Mouse (Mus musculus) heart, embryonic 13.5 days (tissue): ENCODE data around the gene Abcc3. TPM values are rescaled to one million over a fixed set of nuclear protein-coding genes. Genes with fewer than 3 reads are reported as not detected.

Experiments used
- ATAC-seq: fragments of 200-750 bp; cut with Nextera tagmentation; 2 replicates; pipeline ENCODE4 v1.8.0; 2017; ENCODE audit warnings: moderate TSS enrichment; ENCODE audit not compliant: insufficient number of reproducible peaks, low FRiP score, low TSS enrichment; ENCODE audit errors: extremely low read depth
- H3K27ac ChIP-seq: fragments of 300-500 bp; sonication (generic); replicated peaks from 2 replicates; pipeline ENCODE4 v1.5.1; 2015; ENCODE audit warnings: moderate library complexity, mild to moderate bottlenecking, inconsistent platforms
- H3K27me3 ChIP-seq: fragments of 300-500 bp; sonication (generic); replicated peaks from 2 replicates; pipeline ENCODE4 v1.6.1; 2015; ENCODE audit warnings: mild to moderate bottlenecking, inconsistent platforms
- H3K36me3 ChIP-seq: fragments of 300-500 bp; sonication (generic); 2 replicates; pipeline ENCODE4 v1.6.1; 2015; ENCODE audit warnings: mild to moderate bottlenecking, inconsistent platforms
- H3K4me1 ChIP-seq: fragments of 300-500 bp; sonication (generic); 2 replicates; pipeline ENCODE4 v1.6.1; 2015; ENCODE audit warnings: inconsistent platforms
- H3K4me2 ChIP-seq: fragments of 300-500 bp; sonication (generic); 2 replicates; pipeline ENCODE4 v1.6.1; 2015; ENCODE audit warnings: inconsistent platforms, mild to moderate bottlenecking, moderate library complexity
- H3K4me3 ChIP-seq: fragments of 300-500 bp; sonication (generic); 2 replicates; pipeline ENCODE4 v1.5.1; 2015; ENCODE audit warnings: moderate library complexity, mild to moderate bottlenecking, inconsistent platforms
- H3K9ac ChIP-seq: fragments of 300-500 bp; sonication (generic); 2 replicates; pipeline ENCODE4 v1.6.1; 2015; ENCODE audit warnings: inconsistent platforms, mild to moderate bottlenecking, moderate library complexity
- H3K9me3 ChIP-seq: fragments of 300-500 bp; sonication (generic); 2 replicates; pipeline ENCODE4 v1.6.1; 2016; ENCODE audit warnings: inconsistent platforms
- WGBS: fragments of 180-500 bp; shearing (Covaris S2); methylation state at CpG from one replicate; pipeline ENCODE4 v1.1.7; 2015; ENCODE audit warnings: mixed read lengths; 5-methylcytosine and 5-hydroxymethylcytosine counted together
- polyA plus RNA-seq: library from polyadenylated mRNA; unstranded; fragments of >200 nt; fragmentation: Nextera tagmentation; extraction: Ambion mirVana; gene quantifications from 2 replicates; pipeline ENCODE4 v1.2.1, GENCODE M21; 2015

Gene Abcc3
- polyA plus RNA-seq, 1 experiment from 2014 or later, result 1.6 TPM

DNA sequence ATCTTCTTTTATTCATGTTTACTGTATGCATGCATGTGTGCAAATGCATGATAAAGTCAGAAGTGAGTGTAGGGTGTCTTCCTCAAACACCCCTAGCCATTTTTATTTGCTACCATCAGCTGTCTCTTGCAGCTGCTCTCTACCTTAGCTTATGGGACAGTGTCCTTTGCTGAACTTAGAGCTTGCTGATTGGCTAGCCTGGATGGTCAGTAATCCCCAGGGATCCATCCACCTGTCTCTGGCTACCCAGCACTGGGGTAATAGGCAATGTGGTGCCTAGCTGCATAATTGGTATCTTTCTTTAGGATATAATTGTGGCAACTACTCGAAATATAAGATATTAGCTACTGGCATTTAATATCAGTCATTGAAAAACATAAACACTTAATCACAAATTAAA is 80.1 kb downstream of the Abcc3 start:
- no peak for ATAC-seq
- Histone ChIP-seq H3K27ac (no peak overlapping the region), H3K4me3 (no peak overlapping the region), H3K4me2 (no peak overlapping the region), H3K27me3 (no peaks in the 10 kb centered on the region), H3K4me1 (peaks cover 64% of the 10 kb centered on the region), H3K9ac (no peak overlapping the region), H3K36me3 (peaks cover 25% of the 10 kb centered on the region), H3K9me3 (no peaks in the 10 kb centered on the region)
- whole genome bisulfite sequencing, result 76% methylated on average over 1 of the region's 1 CpGs

- no peaks in the 10 kb centered on the region for H3K27me3 ChIP-seq
- H3K9ac ChIP-seq, result no peak overlapping the region
- no peaks in the 10 kb centered on the region; the same call in 1 of the 2 replicates for H3K4me1 ChIP-seq
- no peaks in the 10 kb centered on the region for H3K9me3 ChIP-seq
- no peak overlapping the region for H3K27ac ChIP-seq
- no peak overlapping the region for H3K4me2 ChIP-seq
- ATAC-seq, result no peak
- peaks cover 93% of the 10 kb centered on the region for H3K36me3 ChIP-seq
- H3K4me3 ChIP-seq, result no peak overlapping the region
- 73% methylated on average over 9 of the region's 9 CpGs for WGBS
These were observed 97.6 kb downstream of the Abcc3 start for GRCm38 (mm10) chr11:94294996-94295845.

Other genes starting within 250 kb of the Abcc3 start
- gene Tob1, start 181.5 kb downstream of the Abcc3 start, polyA plus RNA-seq, result 26.1 and 29.9 TPM in 2 replicates
- gene Wfikkn2, start 147.0 kb downstream of the Abcc3 start, polyA plus RNA-seq, result 2.0 and 2.2 TPM in 2 replicates
- 0.20 TPM in 1 of 2 replicates, not detected in the other for gene Gm21885, start 111.1 kb downstream of the Abcc3 start, polyA plus RNA-seq
- 68.5 and 70.2 TPM in 2 replicates for gene Luc7l3, start 71.0 kb downstream of the Abcc3 start, polyA plus RNA-seq
- gene Ankrd40, start 65.0 kb downstream of the Abcc3 start, polyA plus RNA-seq, result 14.6 and 19.5 TPM in 2 replicates
- 3.4 and 5.8 TPM in 2 replicates for gene Cacna1g, start 81.2 kb upstream of the Abcc3 start, polyA plus RNA-seq
- 0.45 and 0.47 TPM in 2 replicates for gene Spata20, start 93.2 kb upstream of the Abcc3 start, polyA plus RNA-seq
- gene Epn3, start 107.0 kb upstream of the Abcc3 start, polyA plus RNA-seq, result 11.8 and 12.5 TPM in 2 replicates
- 5.6 and 6.8 TPM in 2 replicates for gene Mycbpap, start 128.7 kb upstream of the Abcc3 start, polyA plus RNA-seq
- gene Rsad1, start 156.3 kb upstream of the Abcc3 start, polyA plus RNA-seq, result 4.8 and 5.3 TPM in 2 replicates
- 0.34 and 0.39 TPM in 2 replicates for gene Chad, start 172.1 kb upstream of the Abcc3 start, polyA plus RNA-seq
- gene Acsf2, start 208.9 kb upstream of the Abcc3 start, polyA plus RNA-seq, result 2.8 and 3.1 TPM in 2 replicates
- 143 and 147 TPM in 2 replicates for gene Lrrc59, start 236.8 kb upstream of the Abcc3 start, polyA plus RNA-seq